Mouse (Mus musculus) neutrophil, adult 65 days (primary cell): Measurements from ENCODE around the gene Pld2. TPM values are rescaled to one million over a fixed set of nuclear protein-coding genes. Genes with fewer than 3 reads are reported as not detected.

Experiments
- total RNA-seq: library from RNA; stranded (reverse); gene quantifications from 2 replicates; pipeline ENCODE4 v1.2.4, GENCODE M21; 2023

The Pld2 gene
- 2.0 and 3.3 TPM in 2 replicates for total RNA-seq

GRCm38 (mm10) chr11:70539877-70540587 lies at the start of gene Pld2:
Gene Pld2, plus strand, starts transcription at chr11:70540064.

GRCm38 (mm10) chr11:70504970-70505369 lies 34.9 kb upstream of the Pld2 start, which contains the start of gene Tm4sf5:
Gene Tm4sf5, plus strand, starts transcription at chr11:70505244.

GRCm38 (mm10) chr11:70514288-70514687 lies 25.6 kb upstream of the Pld2 start, which contains the start of gene Vmo1:
Gene Vmo1, minus strand, starts transcription at chr11:70514616.

GRCm38 (mm10) chr11:70518923-70519322 lies 20.9 kb upstream of the Pld2 start, which contains the start of gene Gltpd2:
Gene Gltpd2, plus strand, starts transcription at chr11:70519196.

GRCm38 (mm10) chr11:70525184-70525678 lies 14.6 kb upstream of the Pld2 start, which contains the start of gene Psmb6:
Gene Psmb6, plus strand, starts transcription at chr11:70525367.

GRCm38 (mm10) chr11:70532839-70533238 lies 7.0 kb upstream of the Pld2 start, which contains the start of gene Gm40193:
Gene Gm40193, minus strand, starts transcription at chr11:70532939.

GRCm38 (mm10) chr11:70562287-70562994 lies 22.6 kb downstream of the Pld2 start, which contains the start of gene Mink1:
Gene Mink1, plus strand, starts transcription at chr11:70562881.

Other genes starting within 250 kb of the Pld2 start
- not detected in 2 replicates for gene Alox12e, start 217.4 kb upstream of the Pld2 start, total RNA-seq
- gene Alox15, start 188.0 kb upstream of the Pld2 start, total RNA-seq = 1.2 and 3.1 TPM in 2 replicates
- 12.0 and 22.1 TPM in 2 replicates for gene Pelp1, start 130.0 kb upstream of the Pld2 start, total RNA-seq
- gene Arrb2, start 107.4 kb upstream of the Pld2 start, total RNA-seq = 950 and 1,080 TPM in 2 replicates
- gene Med11, start 88.1 kb upstream of the Pld2 start, total RNA-seq = 24.7 and 31.8 TPM in 2 replicates
- 0.61 and 0.66 TPM in 2 replicates for gene Zmynd15, start 80.6 kb upstream of the Pld2 start, total RNA-seq
- 2.9 and 7.3 TPM in 2 replicates for gene Cxcl16, start 80.1 kb upstream of the Pld2 start, total RNA-seq
- not detected in 2 replicates for gene Tm4sf5, start 34.8 kb upstream of the Pld2 start, total RNA-seq
- not detected in 2 replicates for gene Vmo1, start 25.4 kb upstream of the Pld2 start, total RNA-seq
- not detected in 2 replicates for gene Gltpd2, start 20.9 kb upstream of the Pld2 start, total RNA-seq
- 85.9 and 94.4 TPM in 2 replicates for gene Psmb6, start 14.7 kb upstream of the Pld2 start, total RNA-seq
- gene Gm40193, start 7.1 kb upstream of the Pld2 start, total RNA-seq = not detected in 2 replicates
- 14.2 and 21.9 TPM in 2 replicates for gene Mink1, start 22.8 kb downstream of the Pld2 start, total RNA-seq
- gene 4930544D05Rik, start 75.8 kb downstream of the Pld2 start, total RNA-seq = not detected in 2 replicates
- gene Chrne, start 79.2 kb downstream of the Pld2 start, total RNA-seq = 1.0 TPM in 1 of 2 replicates, not detected in the other
- 0.18 and 0.73 TPM in 2 replicates for gene Gp1ba, start 99.1 kb downstream of the Pld2 start, total RNA-seq
- 139 and 152 TPM in 2 replicates for gene Rnf167, start 107.2 kb downstream of the Pld2 start, total RNA-seq
- gene Slc25a11, start 107.4 kb downstream of the Pld2 start, total RNA-seq = 80.8 and 90.9 TPM in 2 replicates
- gene Pfn1, start 114.6 kb downstream of the Pld2 start, total RNA-seq = 1,990 and 2,032 TPM in 2 replicates
- gene Eno3, start 117.1 kb downstream of the Pld2 start, total RNA-seq = 4.2 and 6.6 TPM in 2 replicates
- gene Spag7, start 129.4 kb downstream of the Pld2 start, total RNA-seq = 36.7 and 37.4 TPM in 2 replicates
- gene Camta2, start 148.0 kb downstream of the Pld2 start, total RNA-seq = 55.4 and 60.4 TPM in 2 replicates
- gene Inca1, start 160.1 kb downstream of the Pld2 start, total RNA-seq = not detected in 2 replicates
- gene Kif1c, start 160.5 kb downstream of the Pld2 start, total RNA-seq = 30.8 and 43.4 TPM in 2 replicates
- gene Zfp3, start 224.1 kb downstream of the Pld2 start, total RNA-seq = 0.25 and 0.28 TPM in 2 replicates